Mouse (Mus musculus): ENCODE data around the gene Elf1. TPM values are rescaled to one million over a fixed set of nuclear protein-coding genes. Genes with fewer than 3 reads are reported as not detected.
A peak's percentile ranks its signal among the peaks of the same experiment; 100 is the strongest.
"Not testable (repeated sequence)": the region's sequence is repeated elsewhere in the genome, so short reads cannot be mapped to it uniquely, and the experiment has no call there.

Elf1 gene
- polyA plus RNA-seq, 1 experiment from 2014 or later: 22.2 TPM

GRCm38 (mm10) chr14:79527704-79528103 lies 46.7 kb downstream of the Elf1 start:
- Histone ChIP-seq H3K36me3 (ENCODE audit: control insufficient read depth, insufficient read depth, low read length) (no peaks in the 10 kb centered on the region), H3K27me3 (replicated peaks; ENCODE audit: control insufficient read depth, insufficient read depth, low read length) (no peaks in the 10 kb centered on the region), H3K9ac (ENCODE audit: low read depth, low read length) (no peak overlapping the region), H3K27ac (ENCODE audit: low read length) (no peak overlapping the region), H3K4me2 (ENCODE audit: low read depth, low read length) (no peak overlapping the region), H3K4me1 (ENCODE audit: control insufficient read depth, insufficient read depth, low read length) (peaks cover 15% of the 10 kb centered on the region), H3K4me3 (ENCODE audit: low read length) (no peak overlapping the region), H3K9me3 (ENCODE audit: control insufficient read depth, low read length) (no peaks in the 10 kb centered on the region)
- ATAC-seq: peak; percentile 97
- 39% methylated on average over 6 of the region's 6 CpGs for WGBS

- no peak overlapping the region for H3K27ac ChIP-seq (ENCODE audit: low read length)
- H3K36me3 ChIP-seq (ENCODE audit: control insufficient read depth, insufficient read depth, low read length): no peaks in the 10 kb centered on the region
- ATAC-seq: 0 out of 2 replicates have a peak, but pooled peaks have one; percentile 24
- H3K27me3 ChIP-seq (replicated peaks; ENCODE audit: control insufficient read depth, insufficient read depth, low read length): no peaks in the 10 kb centered on the region
- no peak overlapping the region for H3K4me3 ChIP-seq (ENCODE audit: low read length)
- H3K4me1 ChIP-seq (ENCODE audit: control insufficient read depth, insufficient read depth, low read length): peaks cover 15% of the 10 kb centered on the region
- H3K4me2 ChIP-seq (ENCODE audit: low read depth, low read length): no peak overlapping the region
- no peak overlapping the region for H3K9ac ChIP-seq (ENCODE audit: low read depth, low read length)
- no peaks in the 10 kb centered on the region for H3K9me3 ChIP-seq (ENCODE audit: control insufficient read depth, low read length)
- WGBS: 77% methylated on average over 10 of the region's 10 CpGs
Observed at GRCm38 (mm10) chr14:79529581-79530554, 48.9 kb downstream of the Elf1 start.

GRCm38 (mm10) chr14:79530761-79531160 lies 49.8 kb downstream of the Elf1 start:
- H3K4me2 ChIP-seq (ENCODE audit: low read depth, low read length): no peak overlapping the region
- no peaks in the 10 kb centered on the region for H3K27me3 ChIP-seq (replicated peaks; ENCODE audit: control insufficient read depth, insufficient read depth, low read length)
- no peak overlapping the region for H3K4me3 ChIP-seq (ENCODE audit: low read length)
- no peak overlapping the region for H3K27ac ChIP-seq (ENCODE audit: low read length)
- H3K9ac ChIP-seq (ENCODE audit: low read depth, low read length): no peak overlapping the region
- ATAC-seq: no peak
- H3K36me3 ChIP-seq (ENCODE audit: control insufficient read depth, insufficient read depth, low read length): no peaks in the 10 kb centered on the region
- H3K4me1 ChIP-seq (ENCODE audit: control insufficient read depth, insufficient read depth, low read length): peaks cover 15% of the 10 kb centered on the region
- H3K9me3 ChIP-seq (ENCODE audit: control insufficient read depth, low read length): no peaks in the 10 kb centered on the region
- WGBS: 92% methylated on average over 6 of the region's 6 CpGs

- no peak overlapping the region for H3K9ac ChIP-seq (ENCODE audit: low read depth, low read length)
- no peaks in the 10 kb centered on the region for H3K9me3 ChIP-seq (ENCODE audit: control insufficient read depth, low read length)
- no peaks in the 10 kb centered on the region for H3K27me3 ChIP-seq (replicated peaks; ENCODE audit: control insufficient read depth, insufficient read depth, low read length)
- no peaks in the 10 kb centered on the region for H3K36me3 ChIP-seq (ENCODE audit: control insufficient read depth, insufficient read depth, low read length)
- WGBS: 78% methylated on average over 8 of the region's 8 CpGs
- ATAC-seq: no peak
- no peak overlapping the region for H3K4me3 ChIP-seq (ENCODE audit: low read length)
- no peak overlapping the region for H3K4me2 ChIP-seq (ENCODE audit: low read depth, low read length)
- peaks cover 10% of the 10 kb centered on the region for H3K4me1 ChIP-seq (ENCODE audit: control insufficient read depth, insufficient read depth, low read length)
- no peak overlapping the region for H3K27ac ChIP-seq (ENCODE audit: low read length)
Observed at GRCm38 (mm10) chr14:79532036-79532776, 51.2 kb downstream of the Elf1 start.

GRCm38 (mm10) chr14:79533350-79533749 lies 52.4 kb downstream of the Elf1 start:
- WGBS: 88% methylated on average over 1 of the region's 1 CpGs
- H3K9ac ChIP-seq (ENCODE audit: low read depth, low read length): no peak overlapping the region
- no peaks in the 10 kb centered on the region for H3K9me3 ChIP-seq (ENCODE audit: control insufficient read depth, low read length)
- H3K4me1 ChIP-seq (ENCODE audit: control insufficient read depth, insufficient read depth, low read length): peaks cover 6% of the 10 kb centered on the region
- no peak overlapping the region for H3K27ac ChIP-seq (ENCODE audit: low read length)
- H3K4me3 ChIP-seq (ENCODE audit: low read length): no peak overlapping the region
- no peaks in the 10 kb centered on the region for H3K27me3 ChIP-seq (replicated peaks; ENCODE audit: control insufficient read depth, insufficient read depth, low read length)
- ATAC-seq: peak; percentile 35; the same call in 1 of the 2 replicates
- no peaks in the 10 kb centered on the region for H3K36me3 ChIP-seq (ENCODE audit: control insufficient read depth, insufficient read depth, low read length)
- H3K4me2 ChIP-seq (ENCODE audit: low read depth, low read length): no peak overlapping the region

GRCm38 (mm10) chr14:79534206-79534605 lies 53.2 kb downstream of the Elf1 start:
- Histone ChIP-seq H3K36me3 (ENCODE audit: control insufficient read depth, insufficient read depth, low read length) (no peaks in the 10 kb centered on the region), H3K27me3 (replicated peaks; ENCODE audit: control insufficient read depth, insufficient read depth, low read length) (no peaks in the 10 kb centered on the region), H3K9ac (ENCODE audit: low read depth, low read length) (no peak overlapping the region), H3K4me3 (ENCODE audit: low read length) (no peak overlapping the region), H3K4me2 (ENCODE audit: low read depth, low read length) (no peak overlapping the region), H3K9me3 (ENCODE audit: control insufficient read depth, low read length) (no peaks in the 10 kb centered on the region), H3K27ac (ENCODE audit: low read length) (no peak overlapping the region), H3K4me1 (ENCODE audit: control insufficient read depth, insufficient read depth, low read length) (peaks cover 6% of the 10 kb centered on the region)
- 75% methylated on average over 3 of the region's 3 CpGs for WGBS
- no peak for ATAC-seq

- not testable (repeated sequence) for H3K36me3 ChIP-seq (ENCODE audit: control insufficient read depth, insufficient read depth, low read length); H3K4me3 ChIP-seq (ENCODE audit: low read length); H3K9me3 ChIP-seq (ENCODE audit: control insufficient read depth, low read length); ATAC-seq; H3K4me2 ChIP-seq (ENCODE audit: low read depth, low read length); H3K27ac ChIP-seq (ENCODE audit: low read length); H3K27me3 ChIP-seq (replicated peaks; ENCODE audit: control insufficient read depth, insufficient read depth, low read length); H3K9ac ChIP-seq (ENCODE audit: low read depth, low read length); H3K4me1 ChIP-seq (ENCODE audit: control insufficient read depth, insufficient read depth, low read length)
- WGBS: 87% methylated on average over 4 of the region's 4 CpGs
Observed at GRCm38 (mm10) chr14:79534656-79535055, 53.7 kb downstream of the Elf1 start.

GRCm38 (mm10) chr14:79535318-79535717 lies 54.3 kb downstream of the Elf1 start:
- 77% methylated on average over 10 of the region's 10 CpGs for WGBS
- Histone ChIP-seq H3K9ac (ENCODE audit: low read depth, low read length) (no peak overlapping the region), H3K27ac (ENCODE audit: low read length) (no peak overlapping the region), H3K36me3 (ENCODE audit: control insufficient read depth, insufficient read depth, low read length) (no peaks in the 10 kb centered on the region), H3K4me3 (ENCODE audit: low read length) (no peak overlapping the region), H3K4me1 (ENCODE audit: control insufficient read depth, insufficient read depth, low read length) (0 out of 2 replicates have a peak, but pooled peaks cover 3% of the 10 kb centered on the region), H3K27me3 (replicated peaks; ENCODE audit: control insufficient read depth, insufficient read depth, low read length) (no peaks in the 10 kb centered on the region), H3K9me3 (ENCODE audit: control insufficient read depth, low read length) (no peaks in the 10 kb centered on the region), H3K4me2 (ENCODE audit: low read depth, low read length) (no peak overlapping the region)
- no peak for ATAC-seq

- Histone ChIP-seq H3K36me3 (ENCODE audit: control insufficient read depth, insufficient read depth, low read length) (no peaks in the 10 kb centered on the region), H3K4me2 (ENCODE audit: low read depth, low read length) (no peak overlapping the region), H3K27ac (ENCODE audit: low read length) (0 out of 2 replicates have a peak overlapping the region, but pooled peaks have one; percentile 5), H3K4me1 (ENCODE audit: control insufficient read depth, insufficient read depth, low read length) (0 out of 2 replicates have a peak, but pooled peaks cover 3% of the 10 kb centered on the region), H3K4me3 (ENCODE audit: low read length) (no peak overlapping the region), H3K9ac (ENCODE audit: low read depth, low read length) (no peak overlapping the region), H3K27me3 (replicated peaks; ENCODE audit: control insufficient read depth, insufficient read depth, low read length) (no peaks in the 10 kb centered on the region), H3K9me3 (ENCODE audit: control insufficient read depth, low read length) (no peaks in the 10 kb centered on the region)
- no peak for ATAC-seq
- 61% methylated on average over 5 of the region's 5 CpGs for WGBS
Observed at GRCm38 (mm10) chr14:79536011-79536410, 55.0 kb downstream of the Elf1 start.
